Mouse (Mus musculus) forebrain, embryonic 12.5 days (tissue): ENCODE results near the gene 1500011B03Rik. TPM values are rescaled to one million over a fixed set of nuclear protein-coding genes. Genes with fewer than 3 reads are reported as not detected.
A peak's percentile ranks its signal among the peaks of the same experiment; 100 is the strongest.

Source experiments
- ATAC-seq: fragments of 200-750 bp; cut with Nextera tagmentation; 2 replicates; pipeline ENCODE4 v1.8.0; 2017; ENCODE audit warnings: moderate TSS enrichment; ENCODE audit not compliant: low FRiP score
- H3K27ac ChIP-seq: fragments of 300-500 bp; sonication (generic); 2 replicates; pipeline ENCODE4 v1.5.1; 2016; ENCODE audit warnings: mild to moderate bottlenecking
- H3K27me3 ChIP-seq: fragments of 300-500 bp; sonication (generic); 2 replicates; pipeline ENCODE4 v1.6.1; 2016; ENCODE audit warnings: mild to moderate bottlenecking
- H3K36me3 ChIP-seq: fragments of 300-500 bp; sonication (generic); replicated peaks from 2 replicates; pipeline ENCODE4 v1.6.1; 2016; ENCODE audit warnings: mild to moderate bottlenecking
- H3K4me1 ChIP-seq: fragments of 300-500 bp; sonication (generic); 2 replicates; pipeline ENCODE4 v1.6.1; 2016
- H3K4me2 ChIP-seq: fragments of 300-500 bp; sonication (generic); 2 replicates; pipeline ENCODE4 v1.6.1; 2016; ENCODE audit warnings: mild to moderate bottlenecking, moderate library complexity
- H3K4me3 ChIP-seq: fragments of 300-500 bp; sonication (generic); replicated peaks from 2 replicates; pipeline ENCODE4 v1.5.1; 2016; ENCODE audit warnings: mild to moderate bottlenecking
- H3K9ac ChIP-seq: fragments of 300-500 bp; sonication (generic); 2 replicates; pipeline ENCODE4 v1.6.1; 2016; ENCODE audit warnings: mild to moderate bottlenecking
- H3K9me3 ChIP-seq: fragments of 300-500 bp; sonication (generic); 2 replicates; pipeline ENCODE4 v1.6.1; 2016
- WGBS: fragments of 180-500 bp; shearing (Covaris S2); methylation state at CpG from one replicate; pipeline ENCODE4 v1.1.7; 2016; 5-methylcytosine and 5-hydroxymethylcytosine counted together
- polyA plus RNA-seq: library from polyadenylated mRNA; unstranded; fragments of >200 nt; fragmentation: Nextera tagmentation; extraction: Ambion mirVana; gene quantifications from 2 replicates; pipeline ENCODE4 v1.2.1, GENCODE M21; 2016

Gene 1500011B03Rik
- polyA plus RNA-seq, 1 experiment from 2014 or later, result 163 TPM

DNA sequence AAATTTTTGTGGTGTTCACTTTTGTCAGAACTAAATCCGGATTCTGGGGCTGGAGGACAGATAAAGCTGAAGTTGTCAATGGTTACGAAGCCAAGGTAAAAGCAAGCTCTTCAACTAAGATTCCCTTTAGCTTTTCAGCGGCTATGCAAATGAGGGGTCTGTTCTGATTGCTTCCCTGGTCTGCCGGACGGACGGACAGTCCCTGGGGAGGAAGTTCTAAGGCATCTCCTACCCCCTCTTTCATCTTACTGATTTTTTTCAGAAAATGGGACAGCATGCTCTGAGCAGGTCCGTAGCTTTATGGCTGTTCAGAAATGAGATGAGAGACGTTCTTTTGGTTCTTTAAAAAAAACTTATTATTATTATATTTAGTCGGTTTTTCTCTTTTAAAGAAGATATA is 27.6 kb downstream of the 1500011B03Rik start:
- Histone ChIP-seq H3K4me1 (peaks cover 24% of the 10 kb centered on the region), H3K9me3 (no peaks in the 10 kb centered on the region), H3K27ac (no peak overlapping the region), H3K4me3 (no peak overlapping the region), H3K9ac (no peak overlapping the region; the same call in 1 of the 2 replicates), H3K27me3 (no peaks in the 10 kb centered on the region), H3K4me2 (no peak overlapping the region), H3K36me3 (peaks cover 63% of the 10 kb centered on the region)
- ATAC-seq, result no peak
- 73% methylated on average over 9 of the region's 9 CpGs for WGBS

GRCm38 (mm10) chr5:114795231-114795630 is 28.0 kb downstream of the 1500011B03Rik start:
- Histone ChIP-seq H3K4me2 (no peak overlapping the region), H3K36me3 (peaks cover 59% of the 10 kb centered on the region), H3K9me3 (no peaks in the 10 kb centered on the region), H3K4me3 (no peak overlapping the region), H3K9ac (no peak overlapping the region; the same call in 1 of the 2 replicates), H3K27ac (no peak overlapping the region), H3K4me1 (peaks cover 24% of the 10 kb centered on the region), H3K27me3 (no peaks in the 10 kb centered on the region)
- 65% methylated on average over 9 of the region's 9 CpGs for WGBS
- no peak for ATAC-seq

DNA sequence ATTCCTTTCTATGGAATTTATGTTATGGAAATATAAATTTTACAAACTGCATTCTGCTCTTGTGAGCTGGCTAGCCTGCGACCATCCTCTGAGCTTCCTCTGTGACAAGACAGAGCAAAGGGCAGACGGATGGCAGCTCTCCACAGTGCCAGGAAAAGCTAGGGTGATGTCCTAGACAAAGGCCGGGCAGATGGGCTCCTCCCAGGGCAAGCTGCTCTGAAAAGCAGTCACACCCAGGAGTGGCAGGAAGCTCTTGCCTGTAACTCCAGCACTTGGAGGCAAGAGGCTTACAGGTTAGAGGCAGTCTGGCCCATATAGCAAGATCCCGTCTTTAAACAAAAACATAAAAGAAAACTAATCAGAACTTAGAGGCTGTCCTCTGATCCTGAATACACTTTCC is 28.7 kb downstream of the 1500011B03Rik start:
- H3K36me3 ChIP-seq, result peaks cover 56% of the 10 kb centered on the region
- no peaks in the 10 kb centered on the region for H3K9me3 ChIP-seq
- H3K27me3 ChIP-seq, result no peaks in the 10 kb centered on the region
- no peak overlapping the region for H3K27ac ChIP-seq
- no peak for ATAC-seq
- H3K4me1 ChIP-seq, result peaks cover 24% of the 10 kb centered on the region
- H3K9ac ChIP-seq, result no peak overlapping the region
- no peak overlapping the region for H3K4me3 ChIP-seq
- H3K4me2 ChIP-seq, result no peak overlapping the region
- 86% methylated on average over 4 of the region's 4 CpGs for WGBS

- H3K27me3 ChIP-seq, result no peaks in the 10 kb centered on the region
- H3K4me1 ChIP-seq, result peaks cover 24% of the 10 kb centered on the region
- no peak overlapping the region for H3K4me3 ChIP-seq
- H3K9me3 ChIP-seq, result no peaks in the 10 kb centered on the region
- H3K4me2 ChIP-seq, result no peak overlapping the region
- no peak overlapping the region for H3K27ac ChIP-seq
- no peak overlapping the region for H3K9ac ChIP-seq
- ATAC-seq, result no peak
- 87% methylated on average over 7 of the region's 7 CpGs for WGBS
- peaks cover 57% of the 10 kb centered on the region for H3K36me3 ChIP-seq
Observed at GRCm38 (mm10) chr5:114793317-114793716, 30.0 kb downstream of the 1500011B03Rik start.

- Histone ChIP-seq H3K27ac (no peak overlapping the region), H3K4me3 (no peak overlapping the region), H3K4me1 (peaks cover 26% of the 10 kb centered on the region), H3K9me3 (no peaks in the 10 kb centered on the region), H3K4me2 (no peak overlapping the region), H3K36me3 (peaks cover 33% of the 10 kb centered on the region), H3K9ac (no peak overlapping the region), H3K27me3 (no peaks in the 10 kb centered on the region)
- 81% methylated on average over 5 of the region's 5 CpGs for WGBS
- ATAC-seq, result no peak
Observed at GRCm38 (mm10) chr5:114785196-114785595, 38.1 kb downstream of the 1500011B03Rik start.

GRCm38 (mm10) chr5:114784622-114785165 is 38.6 kb downstream of the 1500011B03Rik start:
- H3K4me1 ChIP-seq, result peaks cover 26% of the 10 kb centered on the region
- H3K9me3 ChIP-seq, result no peaks in the 10 kb centered on the region
- no peak overlapping the region for H3K4me3 ChIP-seq
- H3K27ac ChIP-seq, result no peak overlapping the region
- no peaks in the 10 kb centered on the region for H3K27me3 ChIP-seq
- 86% methylated on average over 16 of the region's 16 CpGs for WGBS
- peaks cover 32% of the 10 kb centered on the region for H3K36me3 ChIP-seq
- no peak for ATAC-seq
- no peak overlapping the region for H3K4me2 ChIP-seq
- no peak overlapping the region for H3K9ac ChIP-seq

- Histone ChIP-seq H3K27me3 (no peaks in the 10 kb centered on the region), H3K4me3 (no peak overlapping the region), H3K9ac (no peak overlapping the region), H3K4me1 (peaks cover 30% of the 10 kb centered on the region), H3K4me2 (no peak overlapping the region), H3K36me3 (peaks cover 21% of the 10 kb centered on the region), H3K27ac (no peak overlapping the region), H3K9me3 (no peaks in the 10 kb centered on the region)
- WGBS, result 85% methylated on average over 12 of the region's 12 CpGs
- ATAC-seq, result no peak
Observed at GRCm38 (mm10) chr5:114783405-114784163, 39.7 kb downstream of the 1500011B03Rik start.

GRCm38 (mm10) chr5:114782991-114783390 is 40.3 kb downstream of the 1500011B03Rik start:
- H3K27ac ChIP-seq, result no peak overlapping the region
- no peaks in the 10 kb centered on the region for H3K9me3 ChIP-seq
- H3K4me3 ChIP-seq, result no peak overlapping the region
- no peak overlapping the region for H3K9ac ChIP-seq
- H3K36me3 ChIP-seq, result peaks cover 16% of the 10 kb centered on the region
- H3K4me1 ChIP-seq, result peaks cover 30% of the 10 kb centered on the region
- no peak overlapping the region for H3K4me2 ChIP-seq
- H3K27me3 ChIP-seq, result no peaks in the 10 kb centered on the region
- WGBS, result 89% methylated on average over 9 of the region's 9 CpGs
- no peak for ATAC-seq

DNA sequence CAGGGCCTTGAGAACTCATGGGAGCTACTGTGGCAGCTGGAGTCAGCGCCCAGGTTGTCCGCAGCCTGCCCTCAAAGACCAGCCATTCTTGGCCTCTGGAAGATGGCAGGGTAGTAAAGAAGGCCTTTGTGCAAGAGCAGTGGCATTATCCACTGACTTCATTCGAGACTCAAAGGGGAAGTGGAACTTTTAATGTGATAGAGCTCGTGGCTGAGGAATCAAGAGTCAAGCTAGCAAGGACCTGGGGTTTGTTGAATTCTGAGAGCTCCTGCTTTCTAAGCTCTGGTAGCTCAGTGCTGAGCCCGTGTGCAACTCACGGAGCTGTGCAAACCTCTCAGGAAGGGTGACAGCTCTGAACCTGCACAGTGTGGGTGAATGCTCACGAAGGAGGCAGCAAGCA is 42.4 kb downstream of the 1500011B03Rik start:
- Histone ChIP-seq H3K9ac (no peak overlapping the region), H3K27ac (no peak overlapping the region), H3K36me3 (no peaks in the 10 kb centered on the region), H3K9me3 (no peaks in the 10 kb centered on the region), H3K27me3 (no peaks in the 10 kb centered on the region), H3K4me2 (no peak overlapping the region), H3K4me1 (peaks cover 41% of the 10 kb centered on the region), H3K4me3 (no peak overlapping the region)
- WGBS, result 87% methylated on average over 7 of the region's 7 CpGs
- ATAC-seq, result no peak

DNA sequence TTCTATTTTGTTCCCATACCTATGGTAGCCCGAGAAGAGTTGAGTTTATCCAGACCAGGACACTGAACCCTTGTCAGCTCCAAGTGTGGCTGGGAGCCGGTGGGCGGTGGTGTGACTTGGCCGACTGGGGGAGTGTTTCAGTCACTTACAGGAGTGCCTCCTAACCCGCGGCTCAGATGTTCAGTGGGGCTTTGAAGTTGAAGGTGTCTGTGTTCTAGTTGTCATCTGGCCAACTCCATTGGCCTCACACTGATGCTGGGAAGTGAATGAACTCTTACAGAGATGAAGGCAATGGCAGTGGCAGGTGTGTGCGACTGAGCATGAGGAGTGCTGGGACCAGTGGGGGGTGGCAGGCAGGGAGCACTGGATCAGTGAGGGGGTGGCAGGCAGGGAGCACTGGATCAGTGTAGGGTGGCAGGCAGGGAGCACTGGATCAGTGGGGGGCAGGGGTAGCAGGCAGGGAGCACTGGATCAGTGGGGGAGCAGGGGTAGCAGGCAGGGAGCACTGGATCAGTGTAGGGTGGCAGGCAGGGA is 43.2 kb downstream of the 1500011B03Rik start:
- Histone ChIP-seq H3K9ac (no peak overlapping the region), H3K4me3 (no peak overlapping the region), H3K4me2 (no peak overlapping the region), H3K4me1 (peaks cover 43% of the 10 kb centered on the region), H3K27ac (no peak overlapping the region), H3K9me3 (no peaks in the 10 kb centered on the region), H3K36me3 (no peaks in the 10 kb centered on the region), H3K27me3 (no peaks in the 10 kb centered on the region)
- 84% methylated on average over 7 of the region's 7 CpGs for WGBS
- no peak for ATAC-seq

DNA sequence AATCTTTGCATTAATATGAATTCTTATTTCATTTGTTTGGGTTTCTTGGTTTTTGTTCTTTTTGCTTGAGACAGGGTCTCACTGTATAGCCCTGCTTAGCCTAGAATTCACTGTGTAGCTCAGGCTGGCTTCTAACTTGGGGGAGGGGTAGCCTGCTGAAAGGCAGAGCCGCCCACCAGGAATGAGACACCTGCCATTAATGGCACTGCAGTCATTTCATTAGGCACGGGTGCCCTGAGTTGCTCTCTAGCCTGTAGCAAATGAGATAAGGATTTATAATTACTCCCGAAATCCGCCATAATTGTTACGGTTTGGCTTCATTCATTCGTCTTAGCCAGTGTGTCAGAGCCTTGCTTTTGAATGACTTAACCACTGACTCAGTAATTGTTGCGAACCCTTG is 47.1 kb downstream of the 1500011B03Rik start:
- no peaks in the 10 kb centered on the region for H3K9me3 ChIP-seq
- peak overlapping the region; percentile 87 for H3K4me2 ChIP-seq
- ATAC-seq, result no peak
- H3K4me1 ChIP-seq, result peaks cover 48% of the 10 kb centered on the region
- no peaks in the 10 kb centered on the region for H3K36me3 ChIP-seq
- H3K27me3 ChIP-seq, result no peaks in the 10 kb centered on the region
- H3K27ac ChIP-seq, result no peak overlapping the region
- WGBS, result 56% methylated on average over 7 of the region's 7 CpGs
- no peak overlapping the region for H3K9ac ChIP-seq
- H3K4me3 ChIP-seq, result peak overlapping the region; percentile 99

DNA sequence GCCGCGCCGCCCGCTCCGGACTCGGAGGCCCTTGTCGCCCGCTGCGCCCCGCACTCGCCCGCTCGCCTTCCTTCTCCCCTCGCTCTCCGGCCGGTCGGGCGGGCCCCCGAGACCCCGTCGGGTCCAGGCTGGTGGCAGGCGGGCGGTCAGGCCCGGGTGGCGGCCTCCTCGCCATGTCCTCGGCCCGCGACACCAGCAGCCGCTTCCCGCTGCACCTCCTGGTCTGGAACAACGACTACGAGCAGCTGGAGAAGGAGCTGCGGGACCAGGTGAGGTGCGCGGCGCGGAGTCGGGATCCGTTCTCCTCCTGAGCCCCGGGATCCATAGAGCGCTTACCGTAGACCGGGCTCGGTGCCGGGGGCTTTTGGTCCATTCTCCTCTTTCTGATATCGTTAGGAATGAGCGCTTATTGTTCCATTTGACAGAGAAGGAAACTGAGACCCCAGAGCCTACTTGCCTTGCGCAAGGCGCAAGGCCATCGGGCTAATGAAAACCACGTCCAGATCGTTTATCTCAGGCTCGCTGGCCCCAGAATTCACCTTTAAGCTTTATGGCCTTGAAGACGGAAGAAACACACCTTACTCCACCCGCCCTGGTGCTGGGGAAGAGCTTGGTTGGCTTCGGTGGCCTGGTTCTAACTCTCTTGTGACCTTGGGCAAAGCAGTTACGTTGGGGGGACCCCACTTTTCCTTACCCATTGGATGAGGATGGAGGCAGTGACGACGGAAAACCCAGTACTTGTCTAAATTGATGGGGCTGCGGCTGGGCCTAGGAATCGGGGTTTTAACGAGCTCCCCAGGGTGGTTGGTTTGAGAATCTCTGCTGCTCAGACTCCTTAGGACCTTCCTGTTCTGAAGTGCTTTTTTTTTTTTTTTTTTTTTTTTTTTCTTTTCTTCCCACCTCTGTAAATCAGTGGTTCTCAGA is 48.0 kb downstream of the 1500011B03Rik start, which contains the start of gene Git2:
Gene Git2 (minus strand): TSS at position 462 of the 924 bp plus-strand sequence.
- H3K9ac ChIP-seq, result peak within 1 kb of the TSS; percentile 98
- under 1% methylated on average over 49 of the region's 63 CpGs for WGBS
- peak within 1 kb of the TSS; percentile 99 for H3K4me3 ChIP-seq
- H3K27ac ChIP-seq, result peak within 1 kb of the TSS; percentile 92
- H3K4me1 ChIP-seq, result peaks cover 41% of the 10 kb centered on the region
- H3K27me3 ChIP-seq, result no peaks in the 10 kb centered on the region
- no peaks in the 10 kb centered on the region for H3K36me3 ChIP-seq
- H3K4me2 ChIP-seq, result peak within 1 kb of the TSS; percentile 87
- H3K9me3 ChIP-seq, result no peaks in the 10 kb centered on the region
- peak; percentile 1; the same call in 1 of the 2 replicates for ATAC-seq
